Mouse (Mus musculus): ENCODE results near the gene Cd40lg.

Gene Cd40lg

DNA sequence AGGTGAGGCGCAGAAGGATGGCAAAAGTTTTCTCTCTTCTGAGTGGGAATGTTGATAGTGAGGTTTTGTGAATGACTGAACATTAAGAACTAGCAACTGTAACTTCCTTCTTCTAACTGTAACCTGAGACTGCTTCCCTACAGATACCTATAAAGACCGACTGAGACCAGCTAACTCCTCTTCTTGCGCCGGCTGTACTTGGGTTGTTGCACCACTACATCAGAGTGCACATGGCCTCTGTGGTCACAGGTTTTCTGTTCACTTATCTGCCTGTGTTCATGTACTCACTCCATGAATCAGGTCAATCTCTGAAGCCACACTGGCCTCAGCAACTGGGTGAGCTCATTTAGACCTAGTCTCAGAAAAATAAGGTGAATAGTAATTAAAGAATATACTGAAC lies 51.6 kb downstream of the Cd40lg start:
- CTCF ChIA-PET, result no interaction called here
